Comparison of ENCODE assay signal across 32 mouse cellular contexts in the genomic region with DNA sequence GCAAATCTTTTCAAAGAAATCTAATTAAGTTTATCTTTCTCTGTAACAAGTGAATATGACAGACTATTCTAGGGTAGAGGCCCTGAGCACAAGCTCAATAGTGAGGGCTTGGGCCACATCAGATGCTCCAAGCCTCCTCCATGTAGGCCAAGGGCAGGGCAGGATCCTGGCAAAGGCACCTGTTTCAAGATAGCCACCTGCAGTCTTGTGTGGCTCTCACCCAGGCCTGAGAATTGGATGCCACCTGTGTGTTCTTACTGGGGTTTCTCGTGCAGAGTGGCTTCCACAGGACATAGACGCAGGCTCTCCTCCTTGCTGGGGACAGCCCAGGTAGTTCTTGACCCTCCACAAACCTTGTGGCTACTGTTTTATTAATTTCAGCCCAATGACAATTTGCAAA. TPM values are rescaled to one million over a fixed set of nuclear protein-coding genes. Genes with fewer than 3 reads are reported as not detected.
DNase-seq lines count a peak whose midpoint lies in the region; ATAC-seq lines count a peak whose summit lies in the region.
"Had no signal": no experiment of that assay in that cellular context is flagged by ENCODE, and none has a peak within 500 bp of the region (broad histone marks: within the 10 kb centered on the region; RNA-seq: fewer than 3 reads in every experiment).

No protein-coding gene starts in this region.

- H3K4me1 ChIP-seq in hindbrain, embryonic 16.5 days (ENCODE audit: control insufficient read depth, insufficient read depth, low read depth, low read length): no peaks in the 10 kb centered on the region
- no peaks in the 10 kb centered on the region for H3K4me1 ChIP-seq in forebrain, embryonic 12.5 days
- H3K4me1 ChIP-seq: forebrain, embryonic 10.5 days; heart, embryonic 10.5 days; heart, embryonic 13.5 days had no signal

- no peak overlapping the region for H3K4me2 ChIP-seq in hindbrain, embryonic 16.5 days (ENCODE audit: low read length)
- H3K4me2 ChIP-seq in forebrain, embryonic 12.5 days: no peak overlapping the region
- H3K4me2 ChIP-seq: heart, embryonic 13.5 days; hindbrain, embryonic 14.5 days had no signal

- peak; percentile 36 for DNase-seq in cerebellum, adult 11 months
- peak; percentile 52 to 57 for DNase-seq in cerebellum, adult 18-20 months
- DNase-seq in cerebellum, adult 9-10 months: peak; percentile 64
- DNase-seq in cerebellum, postnatal 25 days: peak; percentile 61 to 69
- DNase-seq in left cerebral cortex, postnatal 36 days (ENCODE audit: low spot score in 2 of 2): no peak
- DNase-seq in thymus, postnatal 36 days: no peak
- DNase-seq: adrenal gland, adult 8-10 months; adrenal gland, postnatal 25 days; forebrain, postnatal 0 days; gastrocnemius, postnatal 25 days; heart, adult 18-20 months; heart, postnatal 14 days; heart, postnatal 4 days; kidney, adult 2 months had no signal

- H3K9me3 ChIP-seq in hindbrain, embryonic 16.5 days (ENCODE audit: control insufficient read depth, low read length): no peaks in the 10 kb centered on the region
- no peaks in the 10 kb centered on the region for H3K9me3 ChIP-seq in forebrain, embryonic 12.5 days
- H3K9me3 ChIP-seq: forebrain, embryonic 10.5 days; heart, embryonic 10.5 days; heart, embryonic 13.5 days had no signal

- H3K27ac ChIP-seq in hindbrain, embryonic 16.5 days (ENCODE audit: low read depth, low read length): no peak overlapping the region
- H3K27ac ChIP-seq in forebrain, embryonic 12.5 days: no peak overlapping the region
- H3K27ac ChIP-seq: forebrain, embryonic 10.5 days; heart, embryonic 10.5 days; heart, embryonic 13.5 days; hindbrain, embryonic 14.5 days had no signal

- no peak overlapping the region for H3K4me3 ChIP-seq in hindbrain, embryonic 16.5 days (ENCODE audit: low read length)
- H3K4me3 ChIP-seq in forebrain, embryonic 12.5 days (replicated peaks): no peak overlapping the region
- H3K4me3 ChIP-seq: forebrain, embryonic 10.5 days; heart, embryonic 10.5 days; heart, embryonic 13.5 days had no signal

- ATAC-seq in hindbrain, embryonic 16.5 days: no peak
- ATAC-seq in forebrain, embryonic 12.5 days (ENCODE audit: low FRiP score): no peak
- ATAC-seq: CD4-positive, CD25-positive, alpha-beta regulatory T cell, adult 4 months; forebrain, embryonic 14.5 days; forebrain, postnatal 0 days; intestine, postnatal 0 days had no signal

- no peaks in the 10 kb centered on the region for H3K27me3 ChIP-seq in hindbrain, embryonic 16.5 days (replicated peaks; ENCODE audit: control insufficient read depth, insufficient read depth, low read length)
- peaks cover 11% of the 10 kb centered on the region; the same call in 1 of the 2 replicates for H3K27me3 ChIP-seq in forebrain, embryonic 12.5 days

- intact Hi-C loops in left cerebral cortex, postnatal 36 days (cut with DNase I): no loop called here

- H3K36me3 ChIP-seq in hindbrain, embryonic 16.5 days (ENCODE audit: control insufficient read depth, insufficient read depth, low read length): no peaks in the 10 kb centered on the region
- no peaks in the 10 kb centered on the region for H3K36me3 ChIP-seq in forebrain, embryonic 12.5 days (replicated peaks)
- H3K36me3 ChIP-seq: forebrain, embryonic 10.5 days; heart, embryonic 10.5 days; heart, embryonic 13.5 days had no signal

- H3K9ac ChIP-seq in hindbrain, embryonic 16.5 days (ENCODE audit: low read depth, low read length): no peak overlapping the region
- H3K9ac ChIP-seq in forebrain, embryonic 12.5 days: no peak overlapping the region
- H3K9ac ChIP-seq: forebrain, postnatal 0 days; heart, embryonic 13.5 days; hindbrain, embryonic 14.5 days had no signal

- 93% methylated on average over 2 of the region's 2 CpGs for WGBS in hindbrain, embryonic 16.5 days
- 72% methylated on average over 2 of the region's 2 CpGs for WGBS in forebrain, embryonic 12.5 days

RNA-seq across cellular contexts. Expression of gene Ace, which starts 10.5 kb away (rescaled TPM):
- polyA plus RNA-seq in hindbrain, embryonic 16.5 days (2015; fragmentation: Nextera tagmentation; extraction: Ambion mirVana): 8.6 and 9.9 TPM in 2 replicates
- total RNA-seq in left cerebral cortex, postnatal 36 days (2021): 10 to 100 TPM in 1 of 2 experiments, 1 to 10 TPM in 1; 9.2 to 11.5 TPM
- polyA plus RNA-seq in forebrain, embryonic 12.5 days (2016; fragmentation: Nextera tagmentation; extraction: Ambion mirVana): 0.60 and 0.78 TPM in 2 replicates
- total RNA-seq: MEL had no signal
- polyA plus RNA-seq: CD4-positive, CD25-positive, alpha-beta regulatory T cell, adult 4 months had no signal

RNA-seq across cellular contexts. Expression of gene Ace3, which starts 16.2 kb away (rescaled TPM):
- polyA plus RNA-seq in hindbrain, embryonic 16.5 days (2015; fragmentation: Nextera tagmentation; extraction: Ambion mirVana): 0.06 TPM in 1 of 2 replicates, not detected in the other
- total RNA-seq in left cerebral cortex, postnatal 36 days (2021): not detected
- polyA plus RNA-seq in forebrain, embryonic 12.5 days (2016; fragmentation: Nextera tagmentation; extraction: Ambion mirVana): not detected in 2 replicates
- total RNA-seq: adrenal gland, adult 8-10 months; adrenal gland, postnatal 25 days; forebrain, postnatal 0 days; gastrocnemius, adult 8-10 months; gastrocnemius, postnatal 25 days; heart, adult 18-20 months; heart, postnatal 14 days; heart, postnatal 4 days; MEL had no signal
- polyA plus RNA-seq: C2C12; CD4-positive, CD25-positive, alpha-beta regulatory T cell, adult 4 months; embryonic facial prominence, embryonic 11.5 days; embryonic facial prominence, embryonic 14.5 days; forebrain, embryonic 10.5 days; forebrain, embryonic 14.5 days; forebrain, postnatal 0 days; frontal cortex, adult 2 months; heart, embryonic 10.5 days; heart, embryonic 13.5 days; heart, embryonic 16.5 days; hindbrain, embryonic 11.5 days; hindbrain, embryonic 14.5 days; intestine, embryonic 14.5 days; intestine, postnatal 0 days had no signal

RNA-seq across cellular contexts. Expression of gene Cyb561, which starts 25.1 kb away (rescaled TPM):
- polyA plus RNA-seq in hindbrain, embryonic 16.5 days (2015; fragmentation: Nextera tagmentation; extraction: Ambion mirVana): 63.8 and 65.4 TPM in 2 replicates
- 10 to 100 TPM; 81.8 to 88.9 TPM for total RNA-seq in left cerebral cortex, postnatal 36 days (2021)
- polyA plus RNA-seq in forebrain, embryonic 12.5 days (2016; fragmentation: Nextera tagmentation; extraction: Ambion mirVana): 13.2 and 14.6 TPM in 2 replicates

RNA-seq across cellular contexts. Expression of gene Kcnh6, which starts 29.7 kb away (rescaled TPM):
- 2.7 and 3.1 TPM in 2 replicates for polyA plus RNA-seq in hindbrain, embryonic 16.5 days (2015; fragmentation: Nextera tagmentation; extraction: Ambion mirVana)
- 1 to 10 TPM; 2.1 to 2.2 TPM for total RNA-seq in left cerebral cortex, postnatal 36 days (2021)
- polyA plus RNA-seq in forebrain, embryonic 12.5 days (2016; fragmentation: Nextera tagmentation; extraction: Ambion mirVana): 0.36 and 0.64 TPM in 2 replicates
- total RNA-seq: gastrocnemius, adult 8-10 months; gastrocnemius, postnatal 25 days had no signal
- polyA plus RNA-seq: C2C12 had no signal

RNA-seq across cellular contexts. Expression of gene Dcaf7, which starts 58.4 kb away (rescaled TPM):
- 152 and 179 TPM in 2 replicates for polyA plus RNA-seq in hindbrain, embryonic 16.5 days (2015; fragmentation: Nextera tagmentation; extraction: Ambion mirVana)
- total RNA-seq in left cerebral cortex, postnatal 36 days (2021): 100 to 1,000 TPM; 144 to 147 TPM
- polyA plus RNA-seq in forebrain, embryonic 12.5 days (2016; fragmentation: Nextera tagmentation; extraction: Ambion mirVana): 118 and 129 TPM in 2 replicates

Comparison
In these comparisons a context has a peak if more than half of its experiments do, and no peak if none do; other contexts are left out.
1. DNase-seq: peak in cerebellum, adult 11 months (single experiment), cerebellum, adult 18-20 months (2 of 2), cerebellum, adult 9-10 months (single experiment) and cerebellum, postnatal 25 days (2 of 2); none in left cerebral cortex, postnatal 36 days (0 of 2) and thymus, postnatal 36 days (0 of 2).